Mouse (Mus musculus) CH12.LX (cell line): ENCODE measurements around the gene Fen1. TPM values are rescaled to one million over a fixed set of nuclear protein-coding genes. Genes with fewer than 3 reads are reported as not detected.

ENCODE experiments used
- DNase-seq: peaks from one replicate; pipeline ENCODE4 v3.0.0-alpha.2; 2013; ENCODE audit errors: extremely low read depth
- H3K27ac ChIP-seq: 2 replicates; pipeline ENCODE4 v1.5.1; 2012; ENCODE audit warnings: low read depth, mild to moderate bottlenecking, control low read depth, moderate library complexity; ENCODE audit not compliant: insufficient read depth
- H3K27me3 ChIP-seq: replicated peaks from 2 replicates; pipeline ENCODE3; 2012; ENCODE audit warnings: inconsistent platforms
- H3K36me3 ChIP-seq, 2 experiments: replicated peaks in 1 of 2; 2 replicates each; pipeline versions ENCODE3 to v1.6.1; 2012; ENCODE audit warnings: inconsistent platforms in 1 of 2, low read length in 1 of 2, mild to moderate bottlenecking in 1 of 2, mixed read lengths in 1 of 2, moderate library complexity in 1 of 2; ENCODE audit not compliant: control insufficient read depth in 1 of 2, insufficient read depth in 1 of 2
- H3K4me1 ChIP-seq, 2 experiments: 2 replicates each; pipeline ENCODE4 v1.6.1; 2012; ENCODE audit warnings: inconsistent platforms in 1 of 2, moderate library complexity in 1 of 2; ENCODE audit not compliant: insufficient read depth in 2 of 2, control insufficient read depth in 1 of 2
- H3K4me2 ChIP-seq: 2 replicates; pipeline ENCODE4 v1.6.1; 2012; ENCODE audit warnings: low read depth, mild to moderate bottlenecking, control low read depth; ENCODE audit not compliant: poor library complexity, insufficient read depth, severe bottlenecking
- H3K4me3 ChIP-seq, 3 experiments: fragments of 150-350 bp in 1 of 3; sonication (generic) in 1 of 3; replicated peaks in 1 of 3; 2 replicates each; pipeline versions ENCODE3 to v1.5.1; 2011 to 2012; ENCODE audit warnings: low read depth in 2 of 3, low read length in 2 of 3, mild to moderate bottlenecking in 2 of 3, moderate library complexity in 2 of 3, control low read depth in 1 of 3, improper control_type of control experiment in 1 of 3, inconsistent platforms in 1 of 3, mixed read lengths in 1 of 3; ENCODE audit not compliant: poor library complexity in 1 of 3
- H3K79me2 ChIP-seq: replicated peaks from 2 replicates; pipeline ENCODE4 v1.6.1; 2012; ENCODE audit warnings: mild to moderate bottlenecking, moderate library complexity; ENCODE audit not compliant: control insufficient read depth, poor library complexity, insufficient read depth, severe bottlenecking; ENCODE audit errors: extremely low read depth
- H3K9ac ChIP-seq: 2 replicates; pipeline ENCODE4 v1.6.1; 2012; ENCODE audit warnings: low read depth, mild to moderate bottlenecking, control low read depth, moderate library complexity; ENCODE audit not compliant: insufficient read depth
- H3K9me3 ChIP-seq: replicated peaks from 2 replicates; pipeline ENCODE3; 2012; ENCODE audit warnings: low read length, inconsistent platforms, mixed read lengths
- BHLHE40 ChIP-seq: IDR thresholded peaks from 2 replicates; pipeline ENCODE4 v1.6.1; 2011; ENCODE audit warnings: mild to moderate bottlenecking, low read depth, low read length, improper control_type of control experiment
- CTCF ChIP-seq, 2 experiments: IDR thresholded peaks in 1 of 2; conservative IDR thresholded peaks in 1 of 2; 2 replicates each; pipeline ENCODE4 v1.5.1; 2011 to 2012; ENCODE audit warnings: low read depth in 2 of 2, low read length in 2 of 2, improper control_type of control experiment in 1 of 2, inconsistent platforms in 1 of 2, mild to moderate bottlenecking in 1 of 2, moderate library complexity in 1 of 2
- EP300 ChIP-seq: IDR thresholded peaks from 2 replicates; pipeline ENCODE4 v1.6.1; 2011; ENCODE audit warnings: low read length, improper control_type of control experiment
- ETS1 ChIP-seq: conservative IDR thresholded peaks from 2 replicates; pipeline ENCODE4 v1.6.1; 2012; ENCODE audit warnings: low read depth, mild to moderate bottlenecking, inconsistent platforms, low read length, improper control_type of control experiment, moderate library complexity
- GABPA ChIP-seq: IDR thresholded peaks from 2 replicates; pipeline ENCODE4 v1.6.1; 2012; ENCODE audit warnings: low read depth, low read length, improper control_type of control experiment, inconsistent platforms; ENCODE audit not compliant: insufficient replicate concordance
- HCFC1 ChIP-seq: IDR thresholded peaks from 2 replicates; pipeline ENCODE4 v1.6.1; 2012; ENCODE audit warnings: low read depth, mild to moderate bottlenecking, inconsistent platforms, low read length, improper control_type of control experiment
- JUN ChIP-seq: IDR thresholded peaks from 2 replicates; pipeline ENCODE4 v1.6.1; 2011; ENCODE audit warnings: low read depth, mild to moderate bottlenecking, low read length, improper control_type of control experiment, moderate library complexity; ENCODE audit not compliant: insufficient read depth
- JUND ChIP-seq: conservative IDR thresholded peaks from 2 replicates; pipeline ENCODE4 v1.6.1; 2011; ENCODE audit warnings: low read depth, low read length, improper control_type of control experiment
- KAT2A ChIP-seq: IDR thresholded peaks from 2 replicates; pipeline ENCODE4 v1.6.1; 2012; ENCODE audit warnings: low read length, improper control_type of control experiment, inconsistent platforms; ENCODE audit not compliant: insufficient replicate concordance
- MAZ ChIP-seq: IDR thresholded peaks from 2 replicates; pipeline ENCODE4 v1.6.1; 2012; ENCODE audit warnings: low read depth, mild to moderate bottlenecking, inconsistent platforms, low read length, improper control_type of control experiment, moderate library complexity
- MEF2A ChIP-seq: IDR thresholded peaks from 2 replicates; pipeline ENCODE4 v1.6.1; 2014; ENCODE audit warnings: low read depth, mild to moderate bottlenecking, inconsistent platforms, low read length, improper control_type of control experiment, borderline replicate concordance
- MXI1 ChIP-seq: IDR thresholded peaks from 2 replicates; pipeline ENCODE4 v1.6.1; 2011; ENCODE audit warnings: mild to moderate bottlenecking, low read depth, low read length, improper control_type of control experiment
- MYC ChIP-seq: IDR thresholded peaks from 2 replicates; pipeline ENCODE4 v1.6.1; 2011; ENCODE audit warnings: low read depth, mild to moderate bottlenecking, improper control_type of control experiment, low read length
- NELFE ChIP-seq: IDR thresholded peaks from 2 replicates; pipeline ENCODE4 v1.6.1; 2011; ENCODE audit warnings: low read depth, low read length, improper control_type of control experiment
- PAX5 ChIP-seq: IDR thresholded peaks from 2 replicates; pipeline ENCODE4 v1.6.1; 2012; ENCODE audit warnings: low read length, inconsistent platforms, mixed read lengths
- POLR2A ChIP-seq: IDR thresholded peaks from 2 replicates; pipeline ENCODE4 v1.6.1; 2011; ENCODE audit warnings: low read depth, mild to moderate bottlenecking, improper control_type of control experiment, low read length
- RCOR1 ChIP-seq: conservative IDR thresholded peaks from 2 replicates; pipeline ENCODE4 v1.6.1; 2012; ENCODE audit warnings: low read depth, mild to moderate bottlenecking, inconsistent platforms, low read length, improper control_type of control experiment
- SIN3A ChIP-seq: IDR thresholded peaks from 2 replicates; pipeline ENCODE4 v1.6.1; 2012; ENCODE audit warnings: low read length, improper control_type of control experiment, inconsistent platforms
- USF2 ChIP-seq: conservative IDR thresholded peaks from 2 replicates; pipeline ENCODE4 v1.6.1; 2011; ENCODE audit warnings: low read depth, low read length, improper control_type of control experiment
- ZC3H11A ChIP-seq: IDR thresholded peaks from 2 replicates; pipeline ENCODE4 v1.6.1; 2012; ENCODE audit warnings: low read depth, mild to moderate bottlenecking, inconsistent platforms, low read length, improper control_type of control experiment
- ZKSCAN1 ChIP-seq: IDR thresholded peaks from 2 replicates; pipeline ENCODE4 v1.6.1; 2012; ENCODE audit warnings: low read depth, inconsistent platforms, low read length, improper control_type of control experiment, borderline replicate concordance
- ZMIZ1 ChIP-seq: IDR thresholded peaks from 2 replicates; pipeline ENCODE4 v1.6.1; 2012; ENCODE audit warnings: low read depth, mild to moderate bottlenecking, inconsistent platforms, low read length, improper control_type of control experiment
- ZNF384 ChIP-seq: IDR thresholded peaks from 2 replicates; pipeline ENCODE4 v1.6.1; 2012; ENCODE audit warnings: low read depth, low read length, improper control_type of control experiment, inconsistent platforms
- dilution Hi-C: fragments of 300-500 bp; cut with MboI; formaldehyde crosslinking; loops from 2 replicates; pipeline ENCODE4 v1.14.3; 2020; ENCODE audit warnings: low sequenced_read_pairs; ENCODE audit not compliant: extremely low pct_unique_long_range_greater_than_20kb, extremely low pct_ligation_motif_present
- in situ Hi-C: fragments of 300-500 bp; cut with MboI; formaldehyde crosslinking; loops from 3 replicates; pipeline ENCODE4 v1.14.3; 2019; ENCODE audit warnings: low sequenced_read_pairs, low pct_ligation_motif_present, low pct_unique_long_range_greater_than_20kb, mixed read lengths
- polyA plus RNA-seq: library from polyadenylated mRNA; unstranded; fragments of >175 nt; gene quantifications from 2 replicates; pipeline ENCODE4 v1.2.1, GENCODE M21; 2012; ENCODE audit warnings: low read depth; ENCODE audit not compliant: insufficient read length
- total RNA-seq, 2 experiments: library from RNA; depleted of rRNA; stranded (reverse); fragments of 300-350 nt in 1 of 2; fragments of >200 nt in 1 of 2; gene quantifications; 2 replicates each; pipeline ENCODE4 v1.2.3; 2012 to 2014

The Fen1 gene
- total and polyA plus RNA-seq, 3 experiments = 111 to 156 (median 125) TPM

DNA sequence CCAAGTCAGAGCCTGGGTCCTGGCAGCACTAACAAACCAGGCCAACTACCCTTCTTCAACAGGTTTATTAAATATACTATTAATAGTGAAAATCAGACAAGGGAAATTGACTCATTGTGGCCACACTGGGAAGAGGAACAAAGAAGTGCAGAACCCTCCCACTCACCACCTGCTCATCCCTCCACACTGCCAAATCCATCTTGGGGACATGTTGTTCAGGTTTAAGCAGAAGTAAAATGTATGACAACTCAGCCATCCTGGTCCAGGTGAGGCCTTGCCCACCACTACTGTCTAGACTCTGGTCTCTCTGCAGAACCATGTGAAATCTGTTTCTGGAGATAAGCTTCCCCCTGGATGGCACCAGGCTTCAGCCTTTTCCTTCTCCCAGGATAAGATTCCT, 32.1 kb downstream of the Fen1 start:
- TF ChIP-seq GABPA (no peak), EP300 (peak; percentile 23; the same call in 1 of the 2 replicates)
- TF ChIP-seq, all 38 proteins: peak for 1
- H3K36me3 ChIP-seq = no peaks in the 10 kb centered on the region
- H3K4me1 ChIP-seq = peaks cover 6 to 31% of the 10 kb centered on the region in 2 experiments
- in situ Hi-C loops (no loop called here), dilution Hi-C loops (no loop called here)
- no peaks in the 10 kb centered on the region for H3K27me3 ChIP-seq
- no peak overlapping the region for H3K27ac ChIP-seq
- DNase-seq = peak; percentile 46
- H3K4me2 ChIP-seq = no peak overlapping the region
- no peak overlapping the region for H3K9ac ChIP-seq
- no peak overlapping the region for H3K4me3 ChIP-seq
- H3K79me2 ChIP-seq = no peaks in the 10 kb centered on the region
- no peaks in the 10 kb centered on the region for H3K9me3 ChIP-seq

- Histone ChIP-seq H3K4me2 (no peak overlapping the region), H3K27ac (no peak overlapping the region), H3K36me3 (no peaks in the 10 kb centered on the region), H3K4me3 (no peak overlapping the region), H3K9me3 (no peaks in the 10 kb centered on the region)
- no peak for DNase-seq
- in situ Hi-C loops = no loop called here
- TF ChIP-seq EP300 = no peak
- no peak for TF ChIP-seq ZNF384
- TF ChIP-seq ETS1 = no peak
- TF ChIP-seq MYC = no peak
- TF ChIP-seq JUND = no peak
- no peak for TF ChIP-seq POLR2A
- TF ChIP-seq MEF2A = no peak
- no peak for TF ChIP-seq USF2
- TF ChIP-seq JUN = no peak
- no peak for TF ChIP-seq PAX5
- TF ChIP-seq MXI1 = no peak
- no peak for TF ChIP-seq ZMIZ1
- TF ChIP-seq, all 38 proteins: peak for 0
- Histone ChIP-seq H3K9ac (no peak overlapping the region), H3K4me1 (peaks cover 6 to 31% of the 10 kb centered on the region in 2 experiments), H3K27me3 (no peaks in the 10 kb centered on the region), H3K79me2 (no peaks in the 10 kb centered on the region)
- dilution Hi-C loops = no loop called here
Measured at GRCm38 (mm10) chr19:10171359-10171758, 32.6 kb downstream of the Fen1 start.

- Histone ChIP-seq H3K4me2 (no peak overlapping the region), H3K4me3 (no peak overlapping the region), H3K9me3 (no peaks in the 10 kb centered on the region), H3K27ac (no peak overlapping the region), H3K27me3 (no peaks in the 10 kb centered on the region), H3K79me2 (no peaks in the 10 kb centered on the region), H3K4me1 (peaks cover 6 to 31% of the 10 kb centered on the region in 2 experiments), H3K9ac (no peak overlapping the region), H3K36me3 (no peaks in the 10 kb centered on the region)
- dilution Hi-C loops = no loop called here
- DNase-seq = no peak
- TF ChIP-seq ZKSCAN1 (no peak), ZC3H11A (no peak), ZNF384 (no peak), NELFE (no peak), BHLHE40 (no peak), CTCF (conservative IDR thresholded peaks at IDR 0.05 in 1 of 2, IDR thresholded peaks at IDR 0.05 in 1 of 2; ENCODE audit: low read depth in 2 of 2, low read length in 2 of 2) (no peak), ETS1 (no peak), SIN3A (no peak), HCFC1 (no peak), KAT2A (no peak), MAZ (no peak), RCOR1 (no peak)
- in situ Hi-C loops = no loop called here
Measured at GRCm38 (mm10) chr19:10170466-10170865, 33.5 kb downstream of the Fen1 start.
